Mouse (Mus musculus) liver, embryonic 15.5 days (tissue): ENCODE results near the gene Xrcc2. TPM values are rescaled to one million over a fixed set of nuclear protein-coding genes. Genes with fewer than 3 reads are reported as not detected.

Experiments
- ATAC-seq: fragments of 200-750 bp; cut with Nextera tagmentation; 2 replicates; pipeline ENCODE4 v1.8.0; 2017; ENCODE audit warnings: moderate number of reproducible peaks, mild to moderate bottlenecking, moderate library complexity; ENCODE audit not compliant: insufficient read depth
- H3K27ac ChIP-seq: fragments of 300-500 bp; sonication (generic); replicated peaks from 2 replicates; pipeline ENCODE4 v1.5.1; 2015; ENCODE audit warnings: mild to moderate bottlenecking, inconsistent platforms
- H3K27me3 ChIP-seq: fragments of 300-500 bp; sonication (generic); 2 replicates; pipeline ENCODE4 v1.6.1; 2015; ENCODE audit warnings: mild to moderate bottlenecking, inconsistent platforms
- H3K36me3 ChIP-seq: fragments of 300-500 bp; sonication (generic); replicated peaks from 2 replicates; pipeline ENCODE4 v1.6.1; 2015; ENCODE audit warnings: moderate library complexity, mild to moderate bottlenecking, inconsistent platforms
- H3K4me1 ChIP-seq: fragments of 300-500 bp; sonication (generic); replicated peaks from 2 replicates; pipeline ENCODE4 v1.6.1; 2015; ENCODE audit warnings: inconsistent platforms
- H3K4me2 ChIP-seq: fragments of 300-500 bp; sonication (generic); 2 replicates; pipeline ENCODE4 v1.6.1; 2015; ENCODE audit warnings: moderate library complexity, mild to moderate bottlenecking, inconsistent platforms
- H3K4me3 ChIP-seq: fragments of 300-500 bp; sonication (generic); replicated peaks from 2 replicates; pipeline ENCODE4 v1.5.1; 2015; ENCODE audit warnings: mild to moderate bottlenecking, inconsistent platforms
- H3K9ac ChIP-seq: fragments of 300-500 bp; sonication (generic); 2 replicates; pipeline ENCODE4 v1.6.1; 2015; ENCODE audit warnings: moderate library complexity, mild to moderate bottlenecking, inconsistent platforms
- H3K9me3 ChIP-seq: fragments of 300-500 bp; sonication (generic); replicated peaks from 2 replicates; pipeline ENCODE4 v1.6.1; 2016; ENCODE audit warnings: inconsistent platforms
- WGBS: fragments of 180-500 bp; shearing (Covaris S2); methylation state at CpG from one replicate; pipeline ENCODE4 v1.1.7; 2015; ENCODE audit warnings: mixed read lengths; ENCODE audit not compliant: insufficient replicate concordance; 5-methylcytosine and 5-hydroxymethylcytosine counted together
- polyA plus RNA-seq: library from polyadenylated mRNA; unstranded; fragments of >200 nt; fragmentation: Nextera tagmentation; extraction: Ambion mirVana; gene quantifications from 2 replicates; pipeline ENCODE4 v1.2.1, GENCODE M21; 2015

Gene Xrcc2
- polyA plus RNA-seq, 1 experiment from 2014 or later, result 3.8 TPM

GRCm38 (mm10) chr5:25668306-25668705, 37.3 kb downstream of the Xrcc2 start:
- Histone ChIP-seq H3K4me1 (no peaks in the 10 kb centered on the region), H3K4me2 (no peak overlapping the region), H3K36me3 (no peaks in the 10 kb centered on the region), H3K27me3 (no peaks in the 10 kb centered on the region), H3K9ac (no peak overlapping the region), H3K4me3 (no peak overlapping the region), H3K27ac (no peak overlapping the region), H3K9me3 (no peaks in the 10 kb centered on the region)
- 81% methylated on average over 9 of the region's 9 CpGs for WGBS
- ATAC-seq, result no peak

- H3K9me3 ChIP-seq, result no peaks in the 10 kb centered on the region
- no peak for ATAC-seq
- no peak overlapping the region for H3K27ac ChIP-seq
- no peaks in the 10 kb centered on the region for H3K36me3 ChIP-seq
- H3K9ac ChIP-seq, result no peak overlapping the region
- H3K4me3 ChIP-seq, result no peak overlapping the region
- H3K4me2 ChIP-seq, result no peak overlapping the region
- no peaks in the 10 kb centered on the region for H3K27me3 ChIP-seq
- 69% methylated on average over 9 of the region's 9 CpGs for WGBS
- H3K4me1 ChIP-seq, result no peaks in the 10 kb centered on the region
Observed at GRCm38 (mm10) chr5:25666684-25667083, 38.9 kb downstream of the Xrcc2 start.

GRCm38 (mm10) chr5:25666108-25666507, 39.5 kb downstream of the Xrcc2 start:
- Histone ChIP-seq H3K36me3 (no peaks in the 10 kb centered on the region), H3K4me2 (no peak overlapping the region), H3K4me3 (no peak overlapping the region), H3K9ac (no peak overlapping the region), H3K4me1 (no peaks in the 10 kb centered on the region), H3K27me3 (no peaks in the 10 kb centered on the region), H3K9me3 (no peaks in the 10 kb centered on the region), H3K27ac (no peak overlapping the region)
- 68% methylated on average over 4 of the region's 4 CpGs for WGBS
- ATAC-seq, result no peak

GRCm38 (mm10) chr5:25665516-25665915, 40.1 kb downstream of the Xrcc2 start:
- H3K4me2 ChIP-seq, result no peak overlapping the region
- no peaks in the 10 kb centered on the region for H3K36me3 ChIP-seq
- no peak overlapping the region for H3K4me3 ChIP-seq
- ATAC-seq, result no peak
- H3K9ac ChIP-seq, result no peak overlapping the region
- no peak overlapping the region for H3K27ac ChIP-seq
- no peaks in the 10 kb centered on the region for H3K27me3 ChIP-seq
- 79% methylated on average over 10 of the region's 10 CpGs for WGBS
- no peaks in the 10 kb centered on the region for H3K4me1 ChIP-seq
- H3K9me3 ChIP-seq, result no peaks in the 10 kb centered on the region

- no peaks in the 10 kb centered on the region for H3K9me3 ChIP-seq
- 51% methylated on average over 2 of the region's 2 CpGs for WGBS
- no peak overlapping the region for H3K4me2 ChIP-seq
- no peak overlapping the region for H3K9ac ChIP-seq
- H3K27me3 ChIP-seq, result no peaks in the 10 kb centered on the region
- no peaks in the 10 kb centered on the region for H3K36me3 ChIP-seq
- H3K4me3 ChIP-seq, result no peak overlapping the region
- ATAC-seq, result no peak
- no peak overlapping the region for H3K27ac ChIP-seq
- H3K4me1 ChIP-seq, result no peaks in the 10 kb centered on the region
Observed at GRCm38 (mm10) chr5:25663165-25663564, 42.5 kb downstream of the Xrcc2 start.

- WGBS, result 27% methylated on average over 14 of the region's 14 CpGs
Observed at GRCm38 (mm10) chr5:25654578-25654987, 51.0 kb downstream of the Xrcc2 start.

GRCm38 (mm10) chr5:25653377-25653776, 52.2 kb downstream of the Xrcc2 start:
- no peak for ATAC-seq
- H3K4me1 ChIP-seq, result no peaks in the 10 kb centered on the region
- no peaks in the 10 kb centered on the region for H3K36me3 ChIP-seq
- H3K9ac ChIP-seq, result no peak overlapping the region
- H3K4me3 ChIP-seq, result no peak overlapping the region
- H3K27me3 ChIP-seq, result no peaks in the 10 kb centered on the region
- no peaks in the 10 kb centered on the region for H3K9me3 ChIP-seq
- 38% methylated on average over 3 of the region's 3 CpGs for WGBS
- no peak overlapping the region for H3K4me2 ChIP-seq
- no peak overlapping the region for H3K27ac ChIP-seq

More at GRCm38 (mm10) chr5:25654578-25654987, 51.0 kb downstream of the Xrcc2 start:
- H3K27ac ChIP-seq, result no peak overlapping the region
- no peak overlapping the region for H3K4me2 ChIP-seq
- no peak overlapping the region for H3K9ac ChIP-seq
- ATAC-seq, result no peak
- no peaks in the 10 kb centered on the region for H3K27me3 ChIP-seq
- H3K9me3 ChIP-seq, result no peaks in the 10 kb centered on the region
- no peak overlapping the region for H3K4me3 ChIP-seq
- no peaks in the 10 kb centered on the region for H3K36me3 ChIP-seq
- H3K4me1 ChIP-seq, result no peaks in the 10 kb centered on the region

GRCm38 (mm10) chr5:25652435-25652834, 53.2 kb downstream of the Xrcc2 start:
- 65% methylated on average over 7 of the region's 7 CpGs for WGBS
- no peak for ATAC-seq

GRCm38 (mm10) chr5:25645661-25646364, 59.8 kb downstream of the Xrcc2 start:
- H3K4me1 ChIP-seq, result no peaks in the 10 kb centered on the region
- H3K36me3 ChIP-seq, result no peaks in the 10 kb centered on the region
- no peak overlapping the region for H3K9ac ChIP-seq
- no peak for ATAC-seq
- no peak overlapping the region for H3K4me2 ChIP-seq
- WGBS, result 67% methylated on average over 8 of the region's 8 CpGs
- no peaks in the 10 kb centered on the region for H3K27me3 ChIP-seq
- no peak overlapping the region for H3K27ac ChIP-seq
- H3K4me3 ChIP-seq, result no peak overlapping the region
- no peaks in the 10 kb centered on the region for H3K9me3 ChIP-seq

More at GRCm38 (mm10) chr5:25652435-25652834, 53.2 kb downstream of the Xrcc2 start:
- Histone ChIP-seq H3K9ac (no peak overlapping the region), H3K4me3 (no peak overlapping the region), H3K27me3 (no peaks in the 10 kb centered on the region), H3K4me1 (no peaks in the 10 kb centered on the region), H3K36me3 (no peaks in the 10 kb centered on the region), H3K4me2 (no peak overlapping the region), H3K27ac (no peak overlapping the region), H3K9me3 (no peaks in the 10 kb centered on the region)

- Histone ChIP-seq H3K9me3 (no peaks in the 10 kb centered on the region), H3K27ac (no peak overlapping the region), H3K4me3 (no peak overlapping the region), H3K4me2 (no peak overlapping the region), H3K9ac (no peak overlapping the region), H3K4me1 (no peaks in the 10 kb centered on the region), H3K27me3 (no peaks in the 10 kb centered on the region), H3K36me3 (no peaks in the 10 kb centered on the region)
- WGBS, result 68% methylated on average over 2 of the region's 2 CpGs
- no peak for ATAC-seq
Observed at GRCm38 (mm10) chr5:25644509-25644908, 61.1 kb downstream of the Xrcc2 start.

- Histone ChIP-seq H3K9ac (no peak overlapping the region), H3K27ac (no peak overlapping the region), H3K4me2 (no peak overlapping the region), H3K4me3 (no peak overlapping the region), H3K4me1 (no peaks in the 10 kb centered on the region), H3K36me3 (no peaks in the 10 kb centered on the region), H3K9me3 (no peaks in the 10 kb centered on the region), H3K27me3 (no peaks in the 10 kb centered on the region)
- 61% methylated on average over 1 of the region's 1 CpGs for WGBS
- ATAC-seq, result no peak
Observed at GRCm38 (mm10) chr5:25642741-25643140, 62.9 kb downstream of the Xrcc2 start.
